Mouse (Mus musculus): ENCODE data around the gene Bcl2l2. TPM values are rescaled to one million over a fixed set of nuclear protein-coding genes. Genes with fewer than 3 reads are reported as not detected.

The Bcl2l2 gene
- polyA plus RNA-seq, 1 experiment from 2014 or later, result 8.0 TPM

GRCm38 (mm10) chr14:54929801-54930200, 46.6 kb downstream of the Bcl2l2 start:
- ATAC-seq, result no peak
- Histone ChIP-seq H3K4me2 (replicated peaks; ENCODE audit: low read depth) (no peak overlapping the region), H3K9me3 (ENCODE audit: control insufficient read depth) (no peaks in the 10 kb centered on the region), H3K4me1 (replicated peaks; ENCODE audit: control insufficient read depth, insufficient read depth, low read length) (0 out of 2 replicates have a peak, but pooled peaks cover 2% of the 10 kb centered on the region), H3K4me3 (ENCODE audit: low read depth, low read length) (no peak overlapping the region), H3K9ac (ENCODE audit: low read depth, low read length) (no peak overlapping the region), H3K27ac (ENCODE audit: low read depth, low read length) (no peak overlapping the region), H3K27me3 (replicated peaks; ENCODE audit: control insufficient read depth, insufficient read depth, low read length) (peaks cover 23% of the 10 kb centered on the region), H3K36me3 (ENCODE audit: control insufficient read depth, insufficient read depth) (no peaks in the 10 kb centered on the region)
- 64% methylated on average over 5 of the region's 5 CpGs for WGBS
- TF ChIP-seq CTCF (IDR thresholded peaks at IDR 0.05; ENCODE audit: low read depth), result no peak

GRCm38 (mm10) chr14:54930431-54930830, 47.3 kb downstream of the Bcl2l2 start:
- no peaks in the 10 kb centered on the region for H3K36me3 ChIP-seq (ENCODE audit: control insufficient read depth, insufficient read depth)
- 0 out of 2 replicates have a peak, but pooled peaks cover 2% of the 10 kb centered on the region for H3K4me1 ChIP-seq (replicated peaks; ENCODE audit: control insufficient read depth, insufficient read depth, low read length)
- ATAC-seq, result no peak
- 34% methylated on average over 2 of the region's 2 CpGs for WGBS
- no peak for TF ChIP-seq CTCF (IDR thresholded peaks at IDR 0.05; ENCODE audit: low read depth)
- H3K27me3 ChIP-seq (replicated peaks; ENCODE audit: control insufficient read depth, insufficient read depth, low read length), result peaks cover 22% of the 10 kb centered on the region
- no peak overlapping the region for H3K27ac ChIP-seq (ENCODE audit: low read depth, low read length)
- H3K9ac ChIP-seq (ENCODE audit: low read depth, low read length), result no peak overlapping the region
- no peak overlapping the region for H3K4me3 ChIP-seq (ENCODE audit: low read depth, low read length)
- H3K9me3 ChIP-seq (ENCODE audit: control insufficient read depth), result no peaks in the 10 kb centered on the region
- no peak overlapping the region for H3K4me2 ChIP-seq (replicated peaks; ENCODE audit: low read depth)

GRCm38 (mm10) chr14:54932645-54933150, 49.5 kb downstream of the Bcl2l2 start, which contains the start of gene Il25:
Gene Il25 (plus strand): TSS chr14:54932695.
- Histone ChIP-seq H3K9ac (ENCODE audit: low read depth, low read length) (no peak within 1 kb of the TSS), H3K4me1 (replicated peaks; ENCODE audit: control insufficient read depth, insufficient read depth, low read length) (no peaks in the 10 kb centered on the region), H3K9me3 (ENCODE audit: control insufficient read depth) (no peaks in the 10 kb centered on the region), H3K4me2 (replicated peaks; ENCODE audit: low read depth) (no peak within 1 kb of the TSS), H3K36me3 (ENCODE audit: control insufficient read depth, insufficient read depth) (no peaks in the 10 kb centered on the region), H3K27me3 (replicated peaks; ENCODE audit: control insufficient read depth, insufficient read depth, low read length) (0 out of 2 replicates have a peak, but pooled peaks cover 6% of the 10 kb centered on the region), H3K27ac (ENCODE audit: low read depth, low read length) (no peak within 1 kb of the TSS), H3K4me3 (ENCODE audit: low read depth, low read length) (no peak within 1 kb of the TSS)
- no peak for ATAC-seq
- WGBS, result 44% methylated on average over 6 of the region's 6 CpGs
- TF ChIP-seq CTCF (IDR thresholded peaks at IDR 0.05; ENCODE audit: low read depth), result no peak

GRCm38 (mm10) chr14:54935904-54936830, 53.0 kb downstream of the Bcl2l2 start, which contains the start of gene Cmtm5:
Gene Cmtm5 (plus strand): TSS chr14:54936261.
- Histone ChIP-seq H3K4me2 (replicated peaks; ENCODE audit: low read depth) (no peak within 1 kb of the TSS), H3K27ac (ENCODE audit: low read depth, low read length) (no peak within 1 kb of the TSS), H3K27me3 (replicated peaks; ENCODE audit: control insufficient read depth, insufficient read depth, low read length) (0 out of 2 replicates have a peak, but pooled peaks cover 3% of the 10 kb centered on the region), H3K4me1 (replicated peaks; ENCODE audit: control insufficient read depth, insufficient read depth, low read length) (no peaks in the 10 kb centered on the region), H3K9me3 (ENCODE audit: control insufficient read depth) (no peaks in the 10 kb centered on the region), H3K4me3 (ENCODE audit: low read depth, low read length) (no peak within 1 kb of the TSS), H3K36me3 (ENCODE audit: control insufficient read depth, insufficient read depth) (no peaks in the 10 kb centered on the region), H3K9ac (ENCODE audit: low read depth, low read length) (no peak within 1 kb of the TSS)
- TF ChIP-seq CTCF (IDR thresholded peaks at IDR 0.05; ENCODE audit: low read depth), result peak; percentile 49
- 48% methylated on average over 8 of the region's 8 CpGs for WGBS
- ATAC-seq, result no peak

GRCm38 (mm10) chr14:54936831-54937160, 53.6 kb downstream of the Bcl2l2 start:
- 0 out of 2 replicates have a peak, but pooled peaks cover 3% of the 10 kb centered on the region for H3K27me3 ChIP-seq (replicated peaks; ENCODE audit: control insufficient read depth, insufficient read depth, low read length)
- no peak overlapping the region for H3K4me3 ChIP-seq (ENCODE audit: low read depth, low read length)
- no peak overlapping the region for H3K9ac ChIP-seq (ENCODE audit: low read depth, low read length)
- no peaks in the 10 kb centered on the region for H3K9me3 ChIP-seq (ENCODE audit: control insufficient read depth)
- H3K36me3 ChIP-seq (ENCODE audit: control insufficient read depth, insufficient read depth), result no peaks in the 10 kb centered on the region
- WGBS, result 46% methylated on average over 6 of the region's 6 CpGs
- no peak for TF ChIP-seq CTCF (IDR thresholded peaks at IDR 0.05; ENCODE audit: low read depth)
- no peaks in the 10 kb centered on the region for H3K4me1 ChIP-seq (replicated peaks; ENCODE audit: control insufficient read depth, insufficient read depth, low read length)
- no peak for ATAC-seq
- H3K4me2 ChIP-seq (replicated peaks; ENCODE audit: low read depth), result no peak overlapping the region
- no peak overlapping the region for H3K27ac ChIP-seq (ENCODE audit: low read depth, low read length)

GRCm38 (mm10) chr14:54937361-54938182, 54.4 kb downstream of the Bcl2l2 start:
- no peaks in the 10 kb centered on the region for H3K36me3 ChIP-seq (ENCODE audit: control insufficient read depth, insufficient read depth)
- WGBS, result 93% methylated on average over 16 of the region's 16 CpGs
- no peak overlapping the region for H3K27ac ChIP-seq (ENCODE audit: low read depth, low read length)
- no peaks in the 10 kb centered on the region for H3K9me3 ChIP-seq (ENCODE audit: control insufficient read depth)
- ATAC-seq, result no peak
- no peak overlapping the region for H3K9ac ChIP-seq (ENCODE audit: low read depth, low read length)
- H3K27me3 ChIP-seq (replicated peaks; ENCODE audit: control insufficient read depth, insufficient read depth, low read length), result 0 out of 2 replicates have a peak, but pooled peaks cover 3% of the 10 kb centered on the region
- no peak overlapping the region for H3K4me3 ChIP-seq (ENCODE audit: low read depth, low read length)
- no peak for TF ChIP-seq CTCF (IDR thresholded peaks at IDR 0.05; ENCODE audit: low read depth)
- no peaks in the 10 kb centered on the region for H3K4me1 ChIP-seq (replicated peaks; ENCODE audit: control insufficient read depth, insufficient read depth, low read length)
- H3K4me2 ChIP-seq (replicated peaks; ENCODE audit: low read depth), result no peak overlapping the region

Other genes with a start within 250 kb of the Bcl2l2 start
- not detected in 2 replicates for gene Gm17606, start 242.4 kb upstream of the Bcl2l2 start, polyA plus RNA-seq (2015; fragmentation: Nextera tagmentation; extraction: Ambion mirVana)
- 0.47 and 0.63 TPM in 2 replicates for gene Cdh24, start 242.0 kb upstream of the Bcl2l2 start, polyA plus RNA-seq (2015; fragmentation: Nextera tagmentation; extraction: Ambion mirVana)
- gene 1700123O20Rik, start 197.2 kb upstream of the Bcl2l2 start, polyA plus RNA-seq (2015; fragmentation: Nextera tagmentation; extraction: Ambion mirVana), result 75.5 and 76.8 TPM in 2 replicates
- 49.9 and 57.4 TPM in 2 replicates for gene Acin1, start 196.4 kb upstream of the Bcl2l2 start, polyA plus RNA-seq (2015; fragmentation: Nextera tagmentation; extraction: Ambion mirVana)
- 0.09 TPM in 1 of 2 replicates, not detected in the other for gene Gm29776, start 184.5 kb upstream of the Bcl2l2 start, polyA plus RNA-seq (2015; fragmentation: Nextera tagmentation; extraction: Ambion mirVana)
- not detected in 2 replicates for gene Cebpe, start 171.2 kb upstream of the Bcl2l2 start, polyA plus RNA-seq (2015; fragmentation: Nextera tagmentation; extraction: Ambion mirVana)
- gene Slc7a8, start 101.4 kb upstream of the Bcl2l2 start, polyA plus RNA-seq (2015; fragmentation: Nextera tagmentation; extraction: Ambion mirVana), result 34.2 and 36.9 TPM in 2 replicates
- not detected in 2 replicates for gene Rnf212b, start 69.2 kb upstream of the Bcl2l2 start, polyA plus RNA-seq (2015; fragmentation: Nextera tagmentation; extraction: Ambion mirVana)
- gene Homez, start 12.4 kb upstream of the Bcl2l2 start, polyA plus RNA-seq (2015; fragmentation: Nextera tagmentation; extraction: Ambion mirVana), result 6.0 and 7.3 TPM in 2 replicates
- gene Ppp1r3e, start 5.8 kb upstream of the Bcl2l2 start, polyA plus RNA-seq (2015; fragmentation: Nextera tagmentation; extraction: Ambion mirVana), result 3.8 and 4.1 TPM in 2 replicates
- gene Gm20521, start 64 bp downstream of the Bcl2l2 start, polyA plus RNA-seq (2015; fragmentation: Nextera tagmentation; extraction: Ambion mirVana), result 1.8 and 1.9 TPM in 2 replicates
- gene Pabpn1, start 9.1 kb downstream of the Bcl2l2 start, polyA plus RNA-seq (2015; fragmentation: Nextera tagmentation; extraction: Ambion mirVana), result 60.9 and 64.1 TPM in 2 replicates
- 12.5 and 12.9 TPM in 2 replicates for gene Slc22a17, start 29.8 kb downstream of the Bcl2l2 start, polyA plus RNA-seq (2015; fragmentation: Nextera tagmentation; extraction: Ambion mirVana)
- 6.5 and 7.1 TPM in 2 replicates for gene Efs, start 42.7 kb downstream of the Bcl2l2 start, polyA plus RNA-seq (2015; fragmentation: Nextera tagmentation; extraction: Ambion mirVana)
- gene Il25, start 49.3 kb downstream of the Bcl2l2 start, polyA plus RNA-seq (2015; fragmentation: Nextera tagmentation; extraction: Ambion mirVana), result not detected in 2 replicates
- 1.1 and 2.1 TPM in 2 replicates for gene Cmtm5, start 52.9 kb downstream of the Bcl2l2 start, polyA plus RNA-seq (2015; fragmentation: Nextera tagmentation; extraction: Ambion mirVana)
- gene Myh6, start 83.5 kb downstream of the Bcl2l2 start, polyA plus RNA-seq (2015; fragmentation: Nextera tagmentation; extraction: Ambion mirVana), result 0.53 TPM in 1 of 2 replicates, not detected in the other
- gene Gm17428, start 93.6 kb downstream of the Bcl2l2 start, polyA plus RNA-seq (2015; fragmentation: Nextera tagmentation; extraction: Ambion mirVana), result not detected in 2 replicates
- gene Myh7, start 111.2 kb downstream of the Bcl2l2 start, polyA plus RNA-seq (2015; fragmentation: Nextera tagmentation; extraction: Ambion mirVana), result 3.9 and 5.6 TPM in 2 replicates
- gene Ngdn, start 132.1 kb downstream of the Bcl2l2 start, polyA plus RNA-seq (2015; fragmentation: Nextera tagmentation; extraction: Ambion mirVana), result 69.4 and 77.9 TPM in 2 replicates
- gene Zfhx2, start 208.9 kb downstream of the Bcl2l2 start, polyA plus RNA-seq (2015; fragmentation: Nextera tagmentation; extraction: Ambion mirVana), result 0.87 and 1.1 TPM in 2 replicates
- gene Thtpa, start 211.4 kb downstream of the Bcl2l2 start, polyA plus RNA-seq (2015; fragmentation: Nextera tagmentation; extraction: Ambion mirVana), result 7.5 and 8.8 TPM in 2 replicates
- 75.3 and 81.5 TPM in 2 replicates for gene Ap1g2, start 223.2 kb downstream of the Bcl2l2 start, polyA plus RNA-seq (2015; fragmentation: Nextera tagmentation; extraction: Ambion mirVana)
- gene Jph4, start 233.6 kb downstream of the Bcl2l2 start, polyA plus RNA-seq (2015; fragmentation: Nextera tagmentation; extraction: Ambion mirVana), result 0.90 and 0.93 TPM in 2 replicates

All from intestine, postnatal 0 days (tissue).